Mouse (Mus musculus): Measurements from ENCODE around the gene Lbr. TPM values are rescaled to one million over a fixed set of nuclear protein-coding genes. Genes with fewer than 3 reads are reported as not detected.
"Not testable (repeated sequence)": the region's sequence is repeated elsewhere in the genome, so short reads cannot be mapped to it uniquely, and the experiment has no call there.

Lbr gene
- total RNA-seq, 2 experiments from 2014 or later, result 13.0 to 15.6 TPM

- DNase-seq (ENCODE audit: low spot score in 2 of 2), result no peak
Observed at GRCm38 (mm10) chr1:181789952-181790351, 52.9 kb downstream of the Lbr start.

GRCm38 (mm10) chr1:181782600-181782999 lies 60.2 kb downstream of the Lbr start:
- DNase-seq (ENCODE audit: low spot score in 2 of 2), result not testable (repeated sequence)

- DNase-seq (ENCODE audit: low spot score in 2 of 2), result no peak
Observed at GRCm38 (mm10) chr1:181776541-181776940, 66.3 kb downstream of the Lbr start.

- DNase-seq (ENCODE audit: low spot score in 2 of 2), result no peak
Observed at GRCm38 (mm10) chr1:181771871-181772270, 71.0 kb downstream of the Lbr start.

- peak; percentile 26 to 35 for DNase-seq (ENCODE audit: low spot score in 2 of 2)
Observed at GRCm38 (mm10) chr1:181769392-181769791, 73.5 kb downstream of the Lbr start.

Other genes starting within 250 kb of the Lbr start
- gene Enah, start 176.9 kb upstream of the Lbr start, total RNA-seq (2021), result 100 to 1,000 TPM; 145 to 154 TPM